Mouse (Mus musculus): ENCODE data around the gene Pbxip1.

DNA sequence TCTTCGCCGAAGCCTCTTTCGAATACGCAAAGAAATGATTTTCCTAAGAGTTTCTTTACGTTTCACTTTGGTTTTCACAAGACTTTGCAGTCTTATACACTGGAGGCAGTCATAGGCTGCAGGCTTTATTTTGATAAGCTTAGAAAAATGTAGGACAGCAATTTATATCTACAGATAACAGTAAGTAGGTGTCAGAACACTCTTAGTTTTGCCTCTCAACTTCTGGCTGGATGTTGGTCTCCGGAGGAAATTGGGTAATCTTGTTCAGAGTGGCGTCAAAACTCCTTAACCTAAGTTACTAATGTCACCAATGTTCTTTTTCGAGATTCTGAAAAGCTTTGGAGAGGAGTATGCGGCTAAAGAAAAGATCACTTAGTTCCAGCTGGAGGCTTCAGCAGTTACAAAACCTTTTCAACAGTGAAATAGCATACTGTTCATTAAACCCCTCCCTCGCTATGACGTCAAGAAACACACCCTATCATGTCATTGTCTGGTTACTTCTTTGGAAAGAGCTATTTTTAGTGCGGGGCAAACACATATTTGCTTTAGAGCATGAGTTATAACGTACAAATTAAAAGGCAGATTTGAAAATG is 22.0 kb downstream of the Pbxip1 start:
- TF ChIP-seq POLR2A (IDR thresholded peaks at IDR 0.05; ENCODE audit: low read depth, low read length) (peak; percentile 22; the same call in 1 of the 2 replicates), CTCF (IDR thresholded peaks at IDR 0.05; ENCODE audit: borderline replicate concordance, insufficient read depth, low read length) (no peak)

Data from embryonic fibroblast, embryonic 13.5 days (primary cell).